Mouse (Mus musculus) lung, adult 2 months (tissue): ENCODE results near the gene Fkbp5.
A peak's percentile ranks its signal among the peaks of the same experiment; 100 is the strongest.

ENCODE experiments used
- CTCF ChIP-seq: fragments of 200-500 bp; IDR thresholded peaks from 2 replicates; pipeline ENCODE4 v1.5.1; 2011; ENCODE audit warnings: mild to moderate bottlenecking, low read length, control low read depth; ENCODE audit not compliant: insufficient read depth
- POLR2A ChIP-seq: fragments of 200-500 bp; IDR thresholded peaks from 2 replicates; pipeline ENCODE4 v1.6.1; 2011; ENCODE audit warnings: low read depth, mild to moderate bottlenecking, control low read depth, low read length, borderline replicate concordance; ENCODE audit errors: extremely low read depth

DNA sequence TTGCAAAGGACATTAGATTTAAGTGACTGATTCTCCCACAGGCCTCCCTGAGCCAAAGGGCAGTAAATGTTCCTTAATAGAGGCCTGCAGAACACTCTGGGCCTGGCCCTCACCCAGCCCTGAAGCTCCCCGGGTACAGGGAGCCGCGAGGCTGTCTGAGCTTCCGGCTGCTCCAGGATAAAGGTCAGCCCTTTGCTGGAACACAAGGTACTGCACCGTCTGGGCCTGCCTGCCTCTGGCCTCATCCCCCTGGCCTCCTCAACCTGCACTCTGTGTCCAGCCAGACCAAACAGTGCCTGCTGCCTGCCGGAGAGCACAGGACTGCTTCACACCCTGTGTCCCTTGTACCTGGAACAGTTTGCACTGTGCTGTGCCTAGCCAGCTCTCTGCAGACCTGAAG is 4.6 kb downstream of the Fkbp5 start:
- TF ChIP-seq CTCF (no peak), POLR2A (peak; percentile 69; the same call in 1 of the 2 replicates)
